Comparison of ENCODE assay signal across 9 mouse cellular contexts in the genomic region with DNA sequence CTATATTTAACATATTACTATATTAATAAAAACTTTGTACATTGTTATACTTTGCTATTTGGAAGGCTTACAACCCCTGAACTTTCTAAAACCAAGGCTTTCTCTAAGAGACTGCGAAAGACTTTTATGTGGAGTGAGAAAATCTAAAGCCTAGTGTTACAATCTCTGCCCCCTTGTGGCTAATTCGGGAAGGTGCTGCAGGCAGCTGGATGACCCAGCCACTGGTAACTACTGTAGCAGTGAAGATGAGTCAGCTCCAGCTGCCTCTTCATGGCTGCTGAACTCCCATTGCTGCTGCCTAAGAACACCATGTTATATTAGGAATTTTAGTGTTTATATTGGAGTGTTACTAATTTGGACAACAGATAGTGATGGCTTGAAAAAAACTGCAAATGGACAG.
DNase-seq lines count a peak whose midpoint lies in the region; ATAC-seq and TF ChIP-seq lines count a peak whose summit lies in the region.
"Had no signal": no experiment of that assay in that cellular context is flagged by ENCODE, and none has a peak within 500 bp of the region (broad histone marks: within the 10 kb centered on the region; RNA-seq: fewer than 3 reads in every experiment).

No protein-coding gene starts in this region.

- H3K9ac ChIP-seq in intestine, postnatal 0 days (ENCODE audit: low read depth, low read length), result no peak overlapping the region
- no peak overlapping the region for H3K9ac ChIP-seq in intestine, embryonic 16.5 days (ENCODE audit: low read depth, low read length)
- no peak overlapping the region for H3K9ac ChIP-seq in neural tube, embryonic 14.5 days (replicated peaks; ENCODE audit: low read depth, low read length)
- H3K9ac ChIP-seq: heart, embryonic 13.5 days had no signal

- H3K9me3 ChIP-seq in intestine, postnatal 0 days (ENCODE audit: control insufficient read depth), result no peaks in the 10 kb centered on the region
- H3K9me3 ChIP-seq in intestine, embryonic 16.5 days (ENCODE audit: control insufficient read depth, low read length), result no peaks in the 10 kb centered on the region
- no peaks in the 10 kb centered on the region for H3K9me3 ChIP-seq in hindbrain, embryonic 10.5 days
- no peaks in the 10 kb centered on the region for H3K9me3 ChIP-seq in neural tube, embryonic 14.5 days (ENCODE audit: control insufficient read depth, low read length)
- H3K9me3 ChIP-seq: heart, embryonic 13.5 days had no signal

- H3K4me1 ChIP-seq in intestine, postnatal 0 days (replicated peaks; ENCODE audit: control insufficient read depth, insufficient read depth, low read length), result no peaks in the 10 kb centered on the region
- H3K4me1 ChIP-seq in intestine, embryonic 16.5 days (ENCODE audit: control insufficient read depth, insufficient read depth, low read length), result no peaks in the 10 kb centered on the region
- no peaks in the 10 kb centered on the region for H3K4me1 ChIP-seq in hindbrain, embryonic 10.5 days (replicated peaks)
- H3K4me1 ChIP-seq in neural tube, embryonic 14.5 days (ENCODE audit: control insufficient read depth, insufficient read depth, low read length), result no peaks in the 10 kb centered on the region
- H3K4me1 ChIP-seq: heart, embryonic 13.5 days had no signal

- DNase-seq in A20 (ENCODE audit: low read depth, low spot score), result peak; percentile 37
- peak; percentile 69 for DNase-seq in ZHBTc4 (ENCODE audit: low read depth, low spot score)
- peak; percentile 38 for DNase-seq in hindbrain, embryonic 10.5 days (ENCODE audit: low spot score)
- DNase-seq in adipocyte (ENCODE audit: low spot score), result no peak
- DNase-seq in spleen, postnatal 14 days (ENCODE audit: low spot score in 2 of 2), result no peak

- H3K27me3 ChIP-seq in intestine, postnatal 0 days (replicated peaks; ENCODE audit: control insufficient read depth, insufficient read depth, low read length), result no peaks in the 10 kb centered on the region
- H3K27me3 ChIP-seq in intestine, embryonic 16.5 days (replicated peaks; ENCODE audit: control insufficient read depth, insufficient read depth, low read length), result no peaks in the 10 kb centered on the region
- H3K27me3 ChIP-seq in hindbrain, embryonic 10.5 days (ENCODE audit: insufficient read depth, poor library complexity, severe bottlenecking), result no peaks in the 10 kb centered on the region
- H3K27me3 ChIP-seq in neural tube, embryonic 14.5 days (ENCODE audit: control insufficient read depth, insufficient read depth, low read length), result no peaks in the 10 kb centered on the region
- H3K27me3 ChIP-seq: heart, embryonic 13.5 days had no signal

- H3K27ac ChIP-seq in intestine, postnatal 0 days (ENCODE audit: low read depth, low read length), result no peak overlapping the region
- no peak overlapping the region for H3K27ac ChIP-seq in intestine, embryonic 16.5 days (ENCODE audit: low read length)
- H3K27ac ChIP-seq in hindbrain, embryonic 10.5 days, result no peak overlapping the region
- no peak overlapping the region for H3K27ac ChIP-seq in neural tube, embryonic 14.5 days (ENCODE audit: low read depth, low read length)
- H3K27ac ChIP-seq: heart, embryonic 13.5 days had no signal

- 46% methylated on average over 2 of the region's 2 CpGs for WGBS in intestine, postnatal 0 days
- 50% methylated on average over 2 of the region's 2 CpGs for WGBS in intestine, embryonic 16.5 days
- 45% methylated on average over 2 of the region's 2 CpGs for WGBS in hindbrain, embryonic 10.5 days
- 35% methylated on average over 2 of the region's 2 CpGs for WGBS in neural tube, embryonic 14.5 days

- no peak for ATAC-seq in intestine, postnatal 0 days
- no peak for ATAC-seq in intestine, embryonic 16.5 days
- peak; percentile 80 for ATAC-seq in neural tube, embryonic 14.5 days (ENCODE audit: low read depth)

- H3K4me3 ChIP-seq in intestine, postnatal 0 days (ENCODE audit: low read depth, low read length), result no peak overlapping the region
- H3K4me3 ChIP-seq in intestine, embryonic 16.5 days (ENCODE audit: low read length), result no peak overlapping the region
- no peak overlapping the region for H3K4me3 ChIP-seq in hindbrain, embryonic 10.5 days
- no peak overlapping the region for H3K4me3 ChIP-seq in neural tube, embryonic 14.5 days (ENCODE audit: low read depth, low read length)
- H3K4me3 ChIP-seq: heart, embryonic 13.5 days had no signal

- no peaks in the 10 kb centered on the region for H3K36me3 ChIP-seq in intestine, postnatal 0 days (ENCODE audit: control insufficient read depth, insufficient read depth)
- no peaks in the 10 kb centered on the region for H3K36me3 ChIP-seq in intestine, embryonic 16.5 days (ENCODE audit: control insufficient read depth, insufficient read depth, low read length)
- no peaks in the 10 kb centered on the region for H3K36me3 ChIP-seq in hindbrain, embryonic 10.5 days
- no peaks in the 10 kb centered on the region for H3K36me3 ChIP-seq in neural tube, embryonic 14.5 days (ENCODE audit: control insufficient read depth, insufficient read depth, low read length)
- H3K36me3 ChIP-seq: heart, embryonic 13.5 days had no signal

- no peak overlapping the region for H3K4me2 ChIP-seq in intestine, postnatal 0 days (replicated peaks; ENCODE audit: low read depth)
- H3K4me2 ChIP-seq in intestine, embryonic 16.5 days (ENCODE audit: low read depth, low read length), result no peak overlapping the region
- no peak overlapping the region for H3K4me2 ChIP-seq in neural tube, embryonic 14.5 days (ENCODE audit: low read depth, low read length)
- H3K4me2 ChIP-seq: heart, embryonic 13.5 days had no signal

- peak; percentile 34 for TF ChIP-seq CTCF in intestine, postnatal 0 days (IDR thresholded peaks at IDR 0.05; ENCODE audit: low read depth)

Comparison
In these comparisons a context has a peak if more than half of its experiments do, and no peak if none do; other contexts are left out.
1. DNase-seq: peak in A20 (single experiment), ZHBTc4 (single experiment) and hindbrain, embryonic 10.5 days (single experiment); none in adipocyte (single experiment) and spleen, postnatal 14 days (0 of 2).